Comparison of ENCODE assay signal across 16 mouse cellular contexts in genomic region chr6:61233060-61233459, GRCm38 (mm10). TPM values are rescaled to one million over a fixed set of nuclear protein-coding genes. Genes with fewer than 3 reads are reported as not detected.
A peak's percentile ranks its signal among the peaks of the same experiment; 100 is the strongest.
DNase-seq lines count a peak whose midpoint lies in the region; ATAC-seq and TF ChIP-seq lines count a peak whose summit lies in the region.
"Had no signal": no experiment of that assay in that cellular context is flagged by ENCODE, and none has a peak within 500 bp of the region (broad histone marks: within the 10 kb centered on the region; RNA-seq: fewer than 3 reads in every experiment).

No protein-coding gene starts in this region.

- H3K9ac ChIP-seq in forebrain, embryonic 16.5 days (replicated peaks; ENCODE audit: low read depth, low read length), result no peak overlapping the region
- no peak overlapping the region for H3K9ac ChIP-seq in kidney, postnatal 0 days (ENCODE audit: low read depth, low read length)
- H3K9ac ChIP-seq: embryonic facial prominence, embryonic 12.5 days; hindbrain, embryonic 15.5 days had no signal

- WGBS in forebrain, embryonic 10.5 days, result 85% methylated on average over 5 of the region's 5 CpGs
- 52% methylated on average over 5 of the region's 5 CpGs for WGBS in forebrain, embryonic 16.5 days
- 52% methylated on average over 5 of the region's 5 CpGs for WGBS in kidney, postnatal 0 days
- 72% methylated on average over 5 of the region's 5 CpGs for WGBS in hindbrain, embryonic 10.5 days

- in situ Hi-C loops in Patski (cut with MboI; ENCODE audit: low pct_unique_long_range_greater_than_20kb), result no loop called here

- no peaks in the 10 kb centered on the region for H3K79me2 ChIP-seq in myocyte (ENCODE audit: control insufficient read depth, insufficient read depth)

- DNase-seq in forebrain, embryonic 10.5 days (ENCODE audit: extremely low spot score, low spot score), result no peak
- no peak for DNase-seq in kidney, postnatal 0 days (ENCODE audit: low spot score)
- no peak for DNase-seq in kidney, postnatal 14 days
- peak; percentile 31 for DNase-seq in Patski (ENCODE audit: low read depth, low spot score)
- no peak for DNase-seq in thymus, postnatal 36 days
- no peak for DNase-seq in hindbrain, embryonic 10.5 days (ENCODE audit: low spot score)
- DNase-seq: adrenal gland, postnatal 14 days; cerebellum, postnatal 10 days; gastrocnemius, postnatal 10 days; heart, adult 2 months had no signal

- CTCF ChIA-PET in Patski (lab: Charles Lee), result interaction anchor here (1.1 kb wide), 2 partner anchors 16 to 67 kb away, joined by 3 read pairs; no protein-coding TSS in a partner anchor

- peaks cover 27% of the 10 kb centered on the region for H3K4me1 ChIP-seq in forebrain, embryonic 10.5 days
- peaks cover 13% of the 10 kb centered on the region; the same call in 1 of the 2 replicates for H3K4me1 ChIP-seq in forebrain, embryonic 16.5 days (replicated peaks; ENCODE audit: control insufficient read depth, insufficient read depth, low read length)
- H3K4me1 ChIP-seq in kidney, postnatal 0 days (replicated peaks; ENCODE audit: insufficient read depth, low read length), result no peaks in the 10 kb centered on the region; the same call in 1 of the 2 replicates
- peaks cover 28% of the 10 kb centered on the region for H3K4me1 ChIP-seq in hindbrain, embryonic 10.5 days (replicated peaks)

- H3K4me2 ChIP-seq in forebrain, embryonic 16.5 days (ENCODE audit: low read length), result no peak overlapping the region
- H3K4me2 ChIP-seq in kidney, postnatal 0 days (ENCODE audit: low read length), result no peak overlapping the region
- peak overlapping the region; percentile 57 for H3K4me2 ChIP-seq in myocyte (ENCODE audit: low read depth)
- H3K4me2 ChIP-seq: embryonic facial prominence, embryonic 12.5 days; heart, embryonic 11.5 days; hindbrain, embryonic 15.5 days had no signal

- no peak overlapping the region for H3K4me3 ChIP-seq in forebrain, embryonic 10.5 days
- no peak overlapping the region for H3K4me3 ChIP-seq in forebrain, embryonic 16.5 days (replicated peaks; ENCODE audit: low read length)
- no peak overlapping the region for H3K4me3 ChIP-seq in kidney, postnatal 0 days (replicated peaks; ENCODE audit: low read depth, low read length)
- H3K4me3 ChIP-seq in myocyte, result no peak overlapping the region
- no peak overlapping the region for H3K4me3 ChIP-seq in hindbrain, embryonic 10.5 days
- H3K4me3 ChIP-seq: embryonic facial prominence, embryonic 12.5 days; heart, adult 2 months; hindbrain, embryonic 15.5 days had no signal

- H3ac ChIP-seq in myocyte (ENCODE audit: control insufficient read depth, insufficient read length), result no peak overlapping the region

- no peak for TF ChIP-seq CTCF in kidney, postnatal 0 days (IDR thresholded peaks at IDR 0.05; ENCODE audit: low read depth)
- TF ChIP-seq CTCF in Patski (IDR thresholded peaks at IDR 0.05), result no peak

- 0 out of 2 replicates have a peak overlapping the region, but pooled peaks have one; percentile 4 for H3K27ac ChIP-seq in forebrain, embryonic 10.5 days
- no peak overlapping the region for H3K27ac ChIP-seq in forebrain, embryonic 16.5 days (ENCODE audit: low read length)
- H3K27ac ChIP-seq in kidney, postnatal 0 days, result 0 out of 2 replicates have a peak overlapping the region, but pooled peaks have one; percentile 10
- no peak overlapping the region for H3K27ac ChIP-seq in hindbrain, embryonic 10.5 days
- H3K27ac ChIP-seq: embryonic facial prominence, embryonic 12.5 days; heart, adult 2 months; hindbrain, embryonic 15.5 days had no signal

- no peak for ATAC-seq in forebrain, embryonic 16.5 days
- no peak for ATAC-seq in kidney, postnatal 0 days (replicated peaks; ENCODE audit: low FRiP score, low read depth)
- peak; percentile 73 for ATAC-seq in Patski
- ATAC-seq: forebrain, embryonic 14.5 days had no signal

- H3K36me3 ChIP-seq in forebrain, embryonic 10.5 days (replicated peaks), result no peaks in the 10 kb centered on the region
- no peaks in the 10 kb centered on the region for H3K36me3 ChIP-seq in forebrain, embryonic 16.5 days (ENCODE audit: control insufficient read depth, insufficient read depth)
- H3K36me3 ChIP-seq in kidney, postnatal 0 days (ENCODE audit: insufficient read depth, low read length), result no peaks in the 10 kb centered on the region
- no peaks in the 10 kb centered on the region for H3K36me3 ChIP-seq in myocyte (ENCODE audit: control insufficient read depth, insufficient read depth)
- no peaks in the 10 kb centered on the region for H3K36me3 ChIP-seq in hindbrain, embryonic 10.5 days
- H3K36me3 ChIP-seq: embryonic facial prominence, embryonic 12.5 days; hindbrain, embryonic 15.5 days had no signal

- POLR2A ChIA-PET in Patski (lab: Charles Lee), result no interaction called here

- H3K27me3 ChIP-seq in forebrain, embryonic 10.5 days (ENCODE audit: poor library complexity, severe bottlenecking), result no peaks in the 10 kb centered on the region
- no peaks in the 10 kb centered on the region for H3K27me3 ChIP-seq in forebrain, embryonic 16.5 days (replicated peaks; ENCODE audit: control insufficient read depth, insufficient read depth, low read length)
- no peaks in the 10 kb centered on the region for H3K27me3 ChIP-seq in kidney, postnatal 0 days (ENCODE audit: insufficient read depth, low read length)
- no peaks in the 10 kb centered on the region for H3K27me3 ChIP-seq in Patski
- H3K27me3 ChIP-seq in myocyte (ENCODE audit: control insufficient read depth, insufficient read depth, insufficient read length), result no peaks in the 10 kb centered on the region
- H3K27me3 ChIP-seq in hindbrain, embryonic 10.5 days (ENCODE audit: insufficient read depth, poor library complexity, severe bottlenecking), result no peaks in the 10 kb centered on the region
- H3K27me3 ChIP-seq: embryonic facial prominence, embryonic 12.5 days; hindbrain, embryonic 15.5 days had no signal

- TF ChIP-seq POLR2A in myocyte (IDR thresholded peaks at IDR 0.05; ENCODE audit: insufficient read length, low read depth), result no peak

- no peaks in the 10 kb centered on the region for H3K9me3 ChIP-seq in forebrain, embryonic 10.5 days
- no peaks in the 10 kb centered on the region for H3K9me3 ChIP-seq in forebrain, embryonic 16.5 days (ENCODE audit: control insufficient read depth, low read length)
- no peaks in the 10 kb centered on the region for H3K9me3 ChIP-seq in kidney, postnatal 0 days (replicated peaks; ENCODE audit: low read length)
- H3K9me3 ChIP-seq in hindbrain, embryonic 10.5 days, result no peaks in the 10 kb centered on the region
- H3K9me3 ChIP-seq: embryonic facial prominence, embryonic 12.5 days; hindbrain, embryonic 15.5 days had no signal

TF ChIP-seq in myocyte, 11 proteins besides CTCF, POLR2A, EP300 and RAD21:
- TF ChIP-seq CEBPB (IDR thresholded peaks at IDR 0.05; ENCODE audit: insufficient read depth, poor library complexity, severe bottlenecking), result no peak
- peak; percentile 74 for TF ChIP-seq USF1 (IDR thresholded peaks at IDR 0.05; ENCODE audit: low read depth)

RNA-seq across cellular contexts. Expression of gene Ccser1, which starts 52.9 kb away (rescaled TPM):
- polyA plus RNA-seq in forebrain, embryonic 10.5 days (2016; fragmentation: Nextera tagmentation; extraction: Ambion mirVana), result 3.7 and 4.5 TPM in 2 replicates
- 20.4 and 26.2 TPM in 2 replicates for polyA plus RNA-seq in forebrain, embryonic 16.5 days (2015; fragmentation: Nextera tagmentation; extraction: Ambion mirVana)
- polyA plus RNA-seq in kidney, postnatal 0 days (2015; fragmentation: Nextera tagmentation; extraction: Ambion mirVana), result 16.7 and 18.1 TPM in 2 replicates
- polyA plus RNA-seq in Patski (2021), result 1.6 TPM
- 0.52 TPM for polyA plus RNA-seq in myocyte (2012; fragmentation: generic; extraction: Trizol)
- polyA plus RNA-seq in hindbrain, embryonic 10.5 days (2016; fragmentation: Nextera tagmentation; extraction: Ambion mirVana), result 2.2 and 6.2 TPM in 2 replicates

Comparison
In these comparisons a context has a peak if more than half of its experiments do, and no peak if none do; other contexts are left out.
1. H3K27ac ChIP-seq: peak in forebrain, embryonic 10.5 days (single experiment) and kidney, postnatal 0 days (single experiment); none in forebrain, embryonic 16.5 days (single experiment) and hindbrain, embryonic 10.5 days (single experiment).